Mouse (Mus musculus) cortical plate, adult 2 months (tissue): Measurements from ENCODE around the gene Sap18.

ENCODE experiments used
- CTCF ChIP-seq: fragments of 200-500 bp; IDR thresholded peaks from 2 replicates; pipeline ENCODE4 v1.5.1; 2011; ENCODE audit warnings: mild to moderate bottlenecking, control low read depth, low read length; ENCODE audit not compliant: insufficient read depth; ENCODE audit errors: extremely low read depth
- POLR2A ChIP-seq: fragments of 200-500 bp; IDR thresholded peaks from 2 replicates; pipeline ENCODE4 v1.6.1; 2011; ENCODE audit warnings: mild to moderate bottlenecking, low read length, control low read depth; ENCODE audit not compliant: insufficient read depth; ENCODE audit errors: extremely low read depth

GRCm38 (mm10) chr14:57756094-57756493, 41.9 kb upstream of the Sap18 start:
- no peak for TF ChIP-seq CTCF
- no peak for TF ChIP-seq POLR2A
